Mouse (Mus musculus) MEL (cell line): Measurements from ENCODE around the gene Zp3. TPM values are rescaled to one million over a fixed set of nuclear protein-coding genes. Genes with fewer than 3 reads are reported as not detected.

Source experiments
- DNase-seq: peaks from one replicate; pipeline ENCODE4 v3.0.0; 2011; ENCODE audit warnings: low read depth, low spot score
- H3K27ac ChIP-seq: 2 replicates; pipeline ENCODE4 v1.5.1; 2012; ENCODE audit warnings: low read depth, mild to moderate bottlenecking, control low read depth, low read length, moderate library complexity; ENCODE audit not compliant: control insufficient read depth
- H3K27me3 ChIP-seq, 2 experiments: fragments of 150-350 bp in 1 of 2; sonication (generic) in 1 of 2; 2 replicates each; pipeline ENCODE4 v1.6.1; 2012; ENCODE audit warnings: low read length in 2 of 2, mild to moderate bottlenecking in 2 of 2, improper control_type of control experiment in 1 of 2, moderate library complexity in 1 of 2; ENCODE audit not compliant: insufficient read depth in 2 of 2, control insufficient read depth in 1 of 2
- H3K36me3 ChIP-seq, 2 experiments: 2 replicates each; pipeline ENCODE4 v1.6.1; 2012 to 2014; ENCODE audit warnings: low read length in 2 of 2, improper control_type of control experiment in 1 of 2, inconsistent platforms in 1 of 2, mild to moderate bottlenecking in 1 of 2; ENCODE audit not compliant: insufficient read depth in 2 of 2, control insufficient read depth in 1 of 2
- H3K4me1 ChIP-seq, 2 experiments: fragments of 150-350 bp in 1 of 2; sonication (generic) in 1 of 2; 2 replicates each; pipeline ENCODE4 v1.6.1; 2012; ENCODE audit warnings: low read length in 2 of 2, improper control_type of control experiment in 1 of 2, mild to moderate bottlenecking in 1 of 2; ENCODE audit not compliant: insufficient read depth in 2 of 2, control insufficient read depth in 1 of 2
- H3K4me3 ChIP-seq, 2 experiments: fragments of 150-350 bp in 1 of 2; sonication (generic) in 1 of 2; 2 replicates each; pipeline ENCODE4 v1.5.1; 2012; ENCODE audit warnings: low read depth in 2 of 2, low read length in 2 of 2, mild to moderate bottlenecking in 2 of 2, moderate library complexity in 2 of 2, control low read depth in 1 of 2, improper control_type of control experiment in 1 of 2; ENCODE audit not compliant: control insufficient read depth in 1 of 2, insufficient read depth in 1 of 2
- H3K79me2 ChIP-seq: 2 replicates; pipeline ENCODE4 v1.6.1; 2012; ENCODE audit warnings: mild to moderate bottlenecking, low read length, moderate library complexity; ENCODE audit not compliant: control insufficient read depth, poor library complexity, insufficient read depth
- H3K9ac ChIP-seq: 2 replicates; pipeline ENCODE4 v1.6.1; 2012; ENCODE audit warnings: low read depth, mild to moderate bottlenecking, control low read depth, low read length, moderate library complexity; ENCODE audit not compliant: control insufficient read depth, poor library complexity, severe bottlenecking
- H3K9me3 ChIP-seq: fragments of 150-350 bp; sonication (generic); replicated peaks from 2 replicates; pipeline ENCODE4 v1.6.1; 2012; ENCODE audit warnings: mild to moderate bottlenecking, low read length, improper control_type of control experiment, moderate library complexity; ENCODE audit not compliant: insufficient read depth
- CTCF ChIP-seq, 3 experiments: IDR thresholded peaks in 2 of 3; conservative IDR thresholded peaks in 1 of 3; 2 replicates each; pipeline ENCODE4 v1.5.1; 2011 to 2012; ENCODE audit warnings: low read length in 3 of 3, low read depth in 2 of 3, mild to moderate bottlenecking in 2 of 3, improper control_type of control experiment in 1 of 3, inconsistent platforms in 1 of 3, mixed read lengths in 1 of 3, moderate library complexity in 1 of 3; ENCODE audit not compliant: control insufficient read depth in 1 of 3, insufficient read depth in 1 of 3, poor library complexity in 1 of 3, severe bottlenecking in 1 of 3
- E2F4 ChIP-seq: IDR thresholded peaks from 2 replicates; pipeline ENCODE4 v1.6.1; 2011; ENCODE audit warnings: low read depth, low read length, improper control_type of control experiment, borderline replicate concordance
- EP300 ChIP-seq, 2 experiments: IDR thresholded peaks; 2 replicates each; pipeline ENCODE4 v1.6.1; 2011; ENCODE audit warnings: improper control_type of control experiment in 2 of 2, low read length in 2 of 2, low read depth in 1 of 2, mild to moderate bottlenecking in 1 of 2
- JUND ChIP-seq: IDR thresholded peaks from 2 replicates; pipeline ENCODE4 v1.6.1; 2011; ENCODE audit warnings: low read depth, mild to moderate bottlenecking, improper control_type of control experiment, low read length
- MAFK ChIP-seq: IDR thresholded peaks from 2 replicates; pipeline ENCODE4 v1.6.1; 2011; ENCODE audit warnings: low read depth, mild to moderate bottlenecking, low read length, improper control_type of control experiment, borderline replicate concordance
- MAX ChIP-seq: IDR thresholded peaks from 2 replicates; pipeline ENCODE4 v1.6.1; 2011; ENCODE audit warnings: low read length, improper control_type of control experiment
- MAZ ChIP-seq: IDR thresholded peaks from 2 replicates; pipeline ENCODE4 v1.6.1; 2012; ENCODE audit warnings: low read depth, mild to moderate bottlenecking, inconsistent platforms, low read length, improper control_type of control experiment
- MYB ChIP-seq: IDR thresholded peaks from 2 replicates; pipeline ENCODE4 v1.6.1; 2011; ENCODE audit warnings: mild to moderate bottlenecking, low read depth, low read length, improper control_type of control experiment
- NRF1 ChIP-seq: IDR thresholded peaks from 2 replicates; pipeline ENCODE4 v1.6.1; 2014; ENCODE audit warnings: low read depth, mild to moderate bottlenecking, inconsistent platforms, low read length, improper control_type of control experiment, moderate library complexity; ENCODE audit not compliant: poor library complexity, insufficient read depth, severe bottlenecking
- POLR2A ChIP-seq, 2 experiments: IDR thresholded peaks; 2 replicates each; pipeline ENCODE4 v1.6.1; 2011 to 2012; ENCODE audit warnings: low read length in 2 of 2, mild to moderate bottlenecking in 2 of 2, control low read depth in 1 of 2, improper control_type of control experiment in 1 of 2, low read depth in 1 of 2, moderate library complexity in 1 of 2; ENCODE audit not compliant: control insufficient read depth in 1 of 2, insufficient read depth in 1 of 2, poor library complexity in 1 of 2
- POLR2AphosphoS5 ChIP-seq: IDR thresholded peaks from 2 replicates; pipeline ENCODE4 v1.6.1; 2012; ENCODE audit warnings: low read depth, borderline replicate concordance, mild to moderate bottlenecking, inconsistent platforms, low read length, moderate library complexity, mixed read lengths
- RCOR1 ChIP-seq: IDR thresholded peaks from 2 replicates; pipeline ENCODE4 v1.6.1; 2012; ENCODE audit warnings: low read depth, mild to moderate bottlenecking, inconsistent platforms, low read length, improper control_type of control experiment
- SMC3 ChIP-seq: IDR thresholded peaks from 2 replicates; pipeline ENCODE4 v1.6.1; 2011; ENCODE audit warnings: low read depth, low read length, improper control_type of control experiment
- TBP ChIP-seq: IDR thresholded peaks from 2 replicates; pipeline ENCODE4 v1.8.0; 2011; ENCODE audit warnings: low read depth, low read length, improper control_type of control experiment
- TCF12 ChIP-seq: IDR thresholded peaks from 2 replicates; pipeline ENCODE4 v1.6.1; 2014; ENCODE audit warnings: low read depth, mild to moderate bottlenecking, inconsistent platforms, low read length, improper control_type of control experiment, moderate library complexity
- UBTF ChIP-seq: IDR thresholded peaks from 2 replicates; pipeline ENCODE4 v1.6.1; 2012; ENCODE audit warnings: low read depth, mild to moderate bottlenecking, inconsistent platforms, low read length, improper control_type of control experiment, moderate library complexity, borderline replicate concordance; ENCODE audit not compliant: insufficient read depth
- USF1 ChIP-seq: IDR thresholded peaks from 2 replicates; pipeline ENCODE4 v1.6.1; 2014; ENCODE audit warnings: low read depth, mild to moderate bottlenecking, inconsistent platforms, low read length, improper control_type of control experiment, moderate library complexity
- USF2 ChIP-seq, 2 experiments: IDR thresholded peaks; 2 replicates each; pipeline ENCODE4 v1.6.1; 2011 to 2012; ENCODE audit warnings: improper control_type of control experiment in 2 of 2, low read length in 2 of 2, borderline replicate concordance in 1 of 2, inconsistent platforms in 1 of 2, low read depth in 1 of 2, mild to moderate bottlenecking in 1 of 2; ENCODE audit not compliant: insufficient read depth in 1 of 2
- ZKSCAN1 ChIP-seq: IDR thresholded peaks from 2 replicates; pipeline ENCODE4 v1.6.1; 2012; ENCODE audit warnings: low read depth, mild to moderate bottlenecking, inconsistent platforms, low read length, improper control_type of control experiment, moderate library complexity
- ZMIZ1 ChIP-seq: IDR thresholded peaks from 2 replicates; pipeline ENCODE4 v1.6.1; 2012; ENCODE audit warnings: low read depth, mild to moderate bottlenecking, inconsistent platforms, low read length, improper control_type of control experiment, moderate library complexity
- ZNF384 ChIP-seq: IDR thresholded peaks from 2 replicates; pipeline ENCODE4 v1.6.1; 2012; ENCODE audit warnings: low read depth, mild to moderate bottlenecking, inconsistent platforms, low read length, improper control_type of control experiment
- polyA plus RNA-seq, 2 experiments: library from polyadenylated mRNA; stranded (reverse) in 1 of 2; unstranded in 1 of 2; fragments of >175 nt in 1 of 2; fragments of >200 nt in 1 of 2; gene quantifications; 2 replicates each; pipeline versions ENCODE4 v1.2.1 to v1.2.4; 2012; ENCODE audit warnings: low replicate concordance in 2 of 2, low read depth in 1 of 2; ENCODE audit not compliant: insufficient read length in 2 of 2, insufficient read depth in 1 of 2, missing spikeins in 1 of 2
- total RNA-seq: library from RNA; depleted of rRNA; stranded (reverse); fragments of 300-350 nt; gene quantifications from 2 replicates; pipeline ENCODE4 v1.2.3, GENCODE M21; 2012

Gene Zp3
- total and polyA plus RNA-seq, 3 experiments: not detected

DNA sequence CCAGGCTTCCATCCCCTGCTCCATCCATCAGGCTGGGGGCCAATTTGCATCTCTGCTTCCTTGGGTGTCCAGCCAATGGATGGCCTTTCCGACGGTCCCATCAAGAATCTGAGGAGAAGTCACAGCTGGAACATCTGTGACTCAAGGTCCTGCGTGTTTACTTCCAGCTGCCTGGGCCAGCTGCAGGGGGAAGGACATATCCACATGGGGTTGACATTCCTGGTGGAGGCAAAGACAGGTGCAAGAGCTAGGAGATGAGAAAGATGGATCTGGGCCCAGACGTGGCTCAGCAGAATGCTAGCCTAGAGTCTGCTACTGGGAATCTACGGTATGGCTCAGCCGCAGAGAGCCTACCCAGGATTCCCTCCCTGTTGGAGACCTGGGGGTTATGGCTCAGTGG, 9.7 kb upstream of the Zp3 start:
- Histone ChIP-seq H3K79me2 (no peaks in the 10 kb centered on the region), H3K4me3 (no peak overlapping the region), H3K36me3 (no peaks in the 10 kb centered on the region), H3K27ac (no peak overlapping the region), H3K9ac (no peak overlapping the region), H3K9me3 (no peaks in the 10 kb centered on the region), H3K27me3 (peaks cover 0 to 2% of the 10 kb centered on the region in 2 experiments; a peak in 1 of 4 replicates), H3K4me1 (peaks cover 0 to 2% of the 10 kb centered on the region in 2 experiments; a peak in 1 of 4 replicates)
- no peak for DNase-seq
- TF ChIP-seq POLR2A (IDR thresholded peaks at IDR 0.05; ENCODE audit: control insufficient read depth in 1 of 2, insufficient read depth in 1 of 2, low read depth in 1 of 2, low read length in 2 of 2, poor library complexity in 1 of 2) (no peak), SMC3 (no peak), EP300 (IDR thresholded peaks at IDR 0.05; ENCODE audit: low read depth in 1 of 2, low read length in 2 of 2) (no peak), MAZ (no peak), POLR2AphosphoS5 (no peak), TCF12 (no peak), E2F4 (no peak), RCOR1 (no peak), CTCF (IDR thresholded peaks at IDR 0.05 in 2 of 3, conservative IDR thresholded peaks at IDR 0.05 in 1 of 3; ENCODE audit: control insufficient read depth in 1 of 3, insufficient read depth in 1 of 3, low read depth in 2 of 3, low read length in 3 of 3, poor library complexity in 1 of 3, severe bottlenecking in 1 of 3) (no peak), MAFK (no peak)

DNA sequence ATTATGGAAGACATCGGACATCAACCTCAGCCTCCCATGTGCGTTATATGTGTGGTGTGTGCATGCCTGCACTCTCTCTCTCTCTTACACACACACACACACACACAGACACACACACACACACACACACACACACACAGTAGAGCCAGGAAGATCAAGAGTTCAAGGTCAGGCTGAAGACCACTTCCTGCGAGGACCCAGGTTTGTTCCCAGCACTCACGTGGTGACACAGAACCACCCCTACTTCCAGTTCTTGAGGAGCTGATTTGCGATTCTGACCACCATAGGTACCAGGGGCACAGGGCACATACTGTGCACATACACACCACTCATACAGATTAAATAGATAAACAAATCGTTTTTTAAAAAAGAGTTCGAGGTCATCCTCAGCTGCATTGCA, 8.0 kb upstream of the Zp3 start:
- TF ChIP-seq ZKSCAN1: no peak
- TF ChIP-seq EP300 (IDR thresholded peaks at IDR 0.05; ENCODE audit: low read depth in 1 of 2, low read length in 2 of 2): no peak
- TF ChIP-seq MAFK: no peak
- TF ChIP-seq TBP: no peak
- TF ChIP-seq JUND: no peak
- no peak for TF ChIP-seq USF1
- no peak for TF ChIP-seq UBTF
- no peak for TF ChIP-seq NRF1
- no peak for TF ChIP-seq MAX
- no peak for TF ChIP-seq MAZ
- TF ChIP-seq USF2 (IDR thresholded peaks at IDR 0.05; ENCODE audit: borderline replicate concordance in 1 of 2, insufficient read depth in 1 of 2, low read depth in 1 of 2, low read length in 2 of 2): no peak
- no peak for TF ChIP-seq ZNF384
- no peak for TF ChIP-seq RCOR1
- no peak for TF ChIP-seq ZMIZ1
- TF ChIP-seq MYB: no peak
- no peaks in the 10 kb centered on the region for H3K9me3 ChIP-seq
- H3K79me2 ChIP-seq: no peaks in the 10 kb centered on the region
- no peak overlapping the region for H3K9ac ChIP-seq
- no peak overlapping the region for H3K27ac ChIP-seq
- no peak overlapping the region for H3K4me3 ChIP-seq
- no peak for DNase-seq
- H3K27me3 ChIP-seq: peaks cover 0 to 2% of the 10 kb centered on the region in 2 experiments; a peak in 1 of 4 replicates
- H3K36me3 ChIP-seq: no peaks in the 10 kb centered on the region
- H3K4me1 ChIP-seq: peaks cover 0 to 2% of the 10 kb centered on the region in 2 experiments; a peak in 1 of 4 replicates
